Mouse (Mus musculus) brown adipose tissue, adult 24 weeks (tissue): ENCODE measurements around the gene Boc. TPM values are rescaled to one million over a fixed set of nuclear protein-coding genes. Genes with fewer than 3 reads are reported as not detected.
A peak's percentile ranks its signal among the peaks of the same experiment; 100 is the strongest.
"Not testable (repeated sequence)": the region's sequence is repeated elsewhere in the genome, so short reads cannot be mapped to it uniquely, and the experiment has no call there.

Experiments
- H3K27ac ChIP-seq: fragments of 200-500 bp; replicated peaks from 2 replicates; pipeline ENCODE4 v1.5.1; 2012; ENCODE audit warnings: low read depth, mild to moderate bottlenecking, low read length
- H3K4me1 ChIP-seq: fragments of 200-500 bp; 2 replicates; pipeline ENCODE4 v1.6.1; 2012; ENCODE audit warnings: low read length, mixed read lengths; ENCODE audit not compliant: control insufficient read depth, insufficient read depth, insufficient read length
- H3K4me3 ChIP-seq: fragments of 200-500 bp; 2 replicates; pipeline ENCODE4 v1.5.1; 2012; ENCODE audit warnings: low read depth, mild to moderate bottlenecking, low read length, moderate library complexity; ENCODE audit not compliant: insufficient read depth
- polyA plus RNA-seq: library from polyadenylated mRNA; stranded (reverse); fragments of >200 nt; gene quantifications from 2 replicates; pipeline ENCODE4 v1.2.4, GENCODE M21; 2012; ENCODE audit not compliant: missing spikeins, insufficient read depth, insufficient read length

Gene Boc
- polyA plus RNA-seq, 1 experiment = 2.1 TPM

- no peak overlapping the region for H3K4me3 ChIP-seq
- H3K27ac ChIP-seq = no peak overlapping the region
- no peaks in the 10 kb centered on the region for H3K4me1 ChIP-seq
These were observed 82.9 kb downstream of the Boc start for GRCm38 (mm10) chr16:44475682-44476375.

- Histone ChIP-seq H3K27ac (no peak overlapping the region), H3K4me1 (no peaks in the 10 kb centered on the region), H3K4me3 (no peak overlapping the region)
These were observed 83.4 kb downstream of the Boc start for GRCm38 (mm10) chr16:44475281-44475680.

GRCm38 (mm10) chr16:44460922-44461321 lies 97.8 kb downstream of the Boc start:
- Histone ChIP-seq H3K27ac (no peak overlapping the region), H3K4me1 (no peaks in the 10 kb centered on the region)

GRCm38 (mm10) chr16:44458826-44459225 lies 99.9 kb downstream of the Boc start:
- Histone ChIP-seq H3K4me3 (no peak overlapping the region), H3K4me1 (no peaks in the 10 kb centered on the region), H3K27ac (no peak overlapping the region)

More at GRCm38 (mm10) chr16:44460922-44461321, 97.8 kb downstream of the Boc start:
- no peak overlapping the region for H3K4me3 ChIP-seq

- H3K4me3 ChIP-seq = no peak overlapping the region
- H3K4me1 ChIP-seq = no peaks in the 10 kb centered on the region
- H3K27ac ChIP-seq = no peak overlapping the region
These were observed 100.8 kb downstream of the Boc start for GRCm38 (mm10) chr16:44457858-44458257.

GRCm38 (mm10) chr16:44441913-44442312 lies 116.8 kb downstream of the Boc start:
- H3K27ac ChIP-seq, H3K4me1 ChIP-seq, H3K4me3 ChIP-seq: not testable (repeated sequence)

- no peak overlapping the region for H3K27ac ChIP-seq
- H3K4me1 ChIP-seq = no peaks in the 10 kb centered on the region
- peak overlapping the region; percentile 12; the same call in 1 of the 2 replicates for H3K4me3 ChIP-seq
These were observed 123.2 kb downstream of the Boc start for GRCm38 (mm10) chr16:44435481-44435880.

Other genes with a start within 250 kb of the Boc start
- gene Sidt1, start 225.7 kb downstream of the Boc start, polyA plus RNA-seq = not detected in 2 replicates
- gene Spice1, start 211.8 kb downstream of the Boc start, polyA plus RNA-seq = 5.4 and 7.0 TPM in 2 replicates
- gene Cfap44, start 164.1 kb downstream of the Boc start, polyA plus RNA-seq = not detected in 2 replicates
- gene Nepro, start 165.4 kb upstream of the Boc start, polyA plus RNA-seq = 4.0 and 6.1 TPM in 2 replicates
- gene Gtpbp8, start 187.5 kb upstream of the Boc start, polyA plus RNA-seq = 33.0 and 34.8 TPM in 2 replicates
- gene Cd200r1, start 206.8 kb upstream of the Boc start, polyA plus RNA-seq = 0.71 and 0.79 TPM in 2 replicates